Comparison of ENCODE assay signal across 8 mouse cellular contexts in genomic region chrX:155622527-155622926, GRCm38 (mm10). TPM values are rescaled to one million over a fixed set of nuclear protein-coding genes. Genes with fewer than 3 reads are reported as not detected.
DNase-seq lines count a peak whose midpoint lies in the region; ATAC-seq and TF ChIP-seq lines count a peak whose summit lies in the region.

No protein-coding gene starts in this region.

- H3K36me3 ChIP-seq in kidney, embryonic 15.5 days: no peaks in the 10 kb centered on the region
- no peaks in the 10 kb centered on the region for H3K36me3 ChIP-seq in forebrain, embryonic 11.5 days (ENCODE audit: control insufficient read depth, insufficient read depth, low read length)
- H3K36me3 ChIP-seq in limb, embryonic 15.5 days: no peaks in the 10 kb centered on the region

- DNase-seq in kidney, adult 9 months: no peak
- peak; percentile 45 for DNase-seq in brain, adult 2 months (ENCODE audit: low read depth, low spot score)
- DNase-seq in forebrain, embryonic 11.5 days (ENCODE audit: low spot score): peak; percentile 55
- DNase-seq in adrenal gland, postnatal 36 days: no peak
- DNase-seq in thymus, postnatal 25 days: no peak

- no peak for TF ChIP-seq CTCF in olfactory bulb, adult 2 months (IDR thresholded peaks at IDR 0.05; ENCODE audit: insufficient read depth, low read depth, low read length)

- no peak overlapping the region for H3K27ac ChIP-seq in kidney, embryonic 15.5 days
- H3K27ac ChIP-seq in forebrain, embryonic 11.5 days (ENCODE audit: low read depth, low read length): no peak overlapping the region
- no peak overlapping the region for H3K27ac ChIP-seq in limb, embryonic 15.5 days
- H3K27ac ChIP-seq in olfactory bulb, adult 2 months (ENCODE audit: insufficient read depth, low read depth, low read length): no peak overlapping the region; the same call in 1 of the 2 replicates

- 24% methylated on average over 23 of the region's 24 CpGs for WGBS in kidney, embryonic 15.5 days
- 19% methylated on average over 24 of the region's 24 CpGs for WGBS in forebrain, embryonic 11.5 days
- 18% methylated on average over 24 of the region's 24 CpGs for WGBS in limb, embryonic 15.5 days
- WGBS in olfactory bulb, adult 2 months: 22% methylated on average over 24 of the region's 24 CpGs

- H3K9me3 ChIP-seq in kidney, embryonic 15.5 days (replicated peaks): no peaks in the 10 kb centered on the region
- H3K9me3 ChIP-seq in forebrain, embryonic 11.5 days (ENCODE audit: control insufficient read depth, low read length): no peaks in the 10 kb centered on the region
- no peaks in the 10 kb centered on the region for H3K9me3 ChIP-seq in limb, embryonic 15.5 days

- TF ChIP-seq POLR2A in olfactory bulb, adult 2 months (IDR thresholded peaks at IDR 0.05; ENCODE audit: insufficient read depth, low read depth, low read length): no peak

- ATAC-seq in kidney, embryonic 15.5 days (replicated peaks; ENCODE audit: low FRiP score): 0 out of 2 replicates have a peak, but pooled peaks have one; percentile 23
- ATAC-seq in forebrain, embryonic 11.5 days (replicated peaks; ENCODE audit: low FRiP score): 0 out of 2 replicates have a peak, but pooled peaks have one; percentile 2
- ATAC-seq in limb, embryonic 15.5 days (ENCODE audit: insufficient number of reproducible peaks, low FRiP score, low TSS enrichment, low read depth): no peak

- peak overlapping the region; percentile 49 for H3K4me3 ChIP-seq in kidney, embryonic 15.5 days (replicated peaks)
- H3K4me3 ChIP-seq in forebrain, embryonic 11.5 days (ENCODE audit: low read depth, low read length): peak overlapping the region; percentile 44
- H3K4me3 ChIP-seq in limb, embryonic 15.5 days: peak overlapping the region; percentile 46
- peak overlapping the region; percentile 68 for H3K4me3 ChIP-seq in olfactory bulb, adult 2 months (ENCODE audit: insufficient read depth, low read depth, low read length)

- peaks cover 56% of the 10 kb centered on the region for H3K27me3 ChIP-seq in kidney, embryonic 15.5 days
- H3K27me3 ChIP-seq in forebrain, embryonic 11.5 days (ENCODE audit: control insufficient read depth, insufficient read depth, low read length): peaks cover 23% of the 10 kb centered on the region
- peaks cover 41% of the 10 kb centered on the region for H3K27me3 ChIP-seq in limb, embryonic 15.5 days

- peak overlapping the region; percentile 87 for H3K4me2 ChIP-seq in kidney, embryonic 15.5 days
- peak overlapping the region; percentile 83 for H3K4me2 ChIP-seq in forebrain, embryonic 11.5 days (ENCODE audit: low read depth, low read length, severe bottlenecking)
- H3K4me2 ChIP-seq in limb, embryonic 15.5 days: peak overlapping the region; percentile 82

- H3K4me1 ChIP-seq in kidney, embryonic 15.5 days: peaks cover 10% of the 10 kb centered on the region; the same call in 1 of the 2 replicates
- no peaks in the 10 kb centered on the region for H3K4me1 ChIP-seq in forebrain, embryonic 11.5 days (replicated peaks; ENCODE audit: control insufficient read depth, insufficient read depth, low read length)
- H3K4me1 ChIP-seq in limb, embryonic 15.5 days: peaks cover 16% of the 10 kb centered on the region
- H3K4me1 ChIP-seq in olfactory bulb, adult 2 months (ENCODE audit: control insufficient read depth, insufficient read depth, low read length): peaks cover 4% of the 10 kb centered on the region; the same call in 1 of the 2 replicates

- H3K9ac ChIP-seq in kidney, embryonic 15.5 days: no peak overlapping the region
- peak overlapping the region; percentile 10; the same call in 1 of the 2 replicates for H3K9ac ChIP-seq in forebrain, embryonic 11.5 days (ENCODE audit: low read length)
- H3K9ac ChIP-seq in limb, embryonic 15.5 days: no peak overlapping the region

RNA-seq across cellular contexts. Expression of gene Ptchd1, which starts 1.1 kb away (rescaled TPM):
- polyA plus RNA-seq in kidney, embryonic 15.5 days (2015; fragmentation: Nextera tagmentation; extraction: Ambion mirVana): 0.77 and 1.0 TPM in 2 replicates
- polyA plus RNA-seq in forebrain, embryonic 11.5 days (2014; fragmentation: Nextera tagmentation; extraction: Ambion mirVana): 0.55 and 0.72 TPM in 2 replicates
- 1.3 TPM in 2 replicates for polyA plus RNA-seq in limb, embryonic 15.5 days (2015; fragmentation: Nextera tagmentation; extraction: Ambion mirVana)
- polyA plus RNA-seq in olfactory bulb, adult 2 months (2012; ENCODE audit: insufficient read depth, insufficient read length, low replicate concordance, missing spikeins): not detected in 2 replicates
- total RNA-seq in adrenal gland, postnatal 36 days (2021): under 1 TPM in 1 of 2 experiments, not detected in 1; 0.26 TPM

RNA-seq across cellular contexts. Expression of gene Gm15155, which starts 2.0 kb away (rescaled TPM):
- not detected in 2 replicates for polyA plus RNA-seq in kidney, embryonic 15.5 days (2015; fragmentation: Nextera tagmentation; extraction: Ambion mirVana)
- not detected in 2 replicates for polyA plus RNA-seq in forebrain, embryonic 11.5 days (2014; fragmentation: Nextera tagmentation; extraction: Ambion mirVana)
- polyA plus RNA-seq in limb, embryonic 15.5 days (2015; fragmentation: Nextera tagmentation; extraction: Ambion mirVana): not detected in 2 replicates
- polyA plus RNA-seq in olfactory bulb, adult 2 months (2012; ENCODE audit: insufficient read depth, insufficient read length, low replicate concordance, missing spikeins): not detected in 2 replicates
- not detected for total RNA-seq in adrenal gland, postnatal 36 days (2021)

Comparison
In these comparisons a context has a peak if more than half of its experiments do, and no peak if none do; other contexts are left out.
1. DNase-seq: peak in brain, adult 2 months (single experiment) and forebrain, embryonic 11.5 days (single experiment); none in kidney, adult 9 months (single experiment), adrenal gland, postnatal 36 days (0 of 2) and thymus, postnatal 25 days (single experiment).
2. Peak in every context shown above with its lines, with median percentiles within 50 percentile points of each other: H3K4me2 ChIP-seq and H3K4me3 ChIP-seq.